Mouse (Mus musculus): ENCODE results near the gene Dpp4.

Dpp4 gene

DNA sequence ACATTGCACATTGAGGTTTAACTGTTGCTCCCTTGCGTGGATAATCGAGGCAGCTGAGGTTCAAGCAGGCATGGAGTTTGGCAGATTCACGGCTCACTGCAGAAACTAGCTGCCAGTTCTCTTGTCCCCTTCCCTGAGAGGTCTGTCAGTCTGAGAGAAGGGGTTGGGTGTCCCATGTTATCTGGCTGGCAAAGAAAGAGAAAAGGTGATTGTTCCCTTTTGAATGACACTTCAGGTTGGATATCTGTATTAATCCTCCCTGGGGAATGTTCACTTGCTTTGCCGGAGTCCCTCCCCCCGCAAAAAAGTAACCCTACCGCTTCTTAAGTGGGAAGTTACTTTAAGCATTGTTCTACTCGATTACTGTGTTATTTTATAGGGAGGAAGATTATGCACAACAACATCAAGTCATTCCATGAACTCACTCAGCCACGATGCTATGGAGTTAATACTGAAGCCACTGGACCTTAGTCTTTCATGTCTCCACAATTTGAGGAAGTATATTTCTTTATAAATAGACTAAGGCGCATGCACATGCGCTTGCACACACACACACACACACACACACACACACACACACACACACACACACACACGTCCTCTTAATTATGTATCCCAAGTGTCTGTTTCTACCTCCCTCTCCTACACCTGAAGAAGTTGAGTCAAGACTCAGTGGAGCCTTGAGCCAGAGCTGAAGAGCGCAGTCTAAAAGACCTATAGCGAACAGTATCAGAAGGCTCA, at the start of gene Dpp4:
Gene Dpp4 (minus strand): TSS at position 151 of the 741 bp plus-strand sequence.
- no peak for DNase-seq

DNA sequence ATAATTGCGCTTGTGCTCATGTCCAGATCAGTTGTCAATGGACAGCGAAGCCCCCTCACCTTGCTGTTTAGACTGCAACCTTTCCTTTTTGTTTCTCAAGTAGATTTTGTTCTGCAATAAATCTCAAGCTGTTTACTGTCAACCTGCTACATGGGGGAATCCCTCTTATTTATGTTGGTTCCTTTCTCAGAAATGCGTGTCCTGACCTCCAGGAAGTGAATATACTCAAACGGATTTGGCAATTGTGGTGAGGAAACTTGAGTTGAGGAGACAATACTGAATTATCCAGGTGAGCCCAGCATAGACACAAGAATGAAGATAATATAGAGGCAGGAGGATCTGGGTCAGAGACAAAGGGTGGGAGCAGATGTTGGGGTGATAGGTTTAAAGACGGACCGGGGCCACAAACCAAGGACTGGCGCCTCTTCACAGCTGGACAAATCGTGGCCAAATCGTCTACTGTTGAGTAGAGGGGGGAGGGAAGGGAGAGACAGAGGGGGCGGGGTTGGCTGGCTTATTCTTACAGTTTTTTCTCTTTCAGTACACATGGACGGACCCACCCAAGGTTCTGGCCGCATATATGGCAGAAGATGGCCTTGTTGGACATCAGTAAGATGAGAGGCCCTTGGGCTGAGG, 48.9 kb upstream of the Dpp4 start:
- DNase-seq, result no peak

DNA sequence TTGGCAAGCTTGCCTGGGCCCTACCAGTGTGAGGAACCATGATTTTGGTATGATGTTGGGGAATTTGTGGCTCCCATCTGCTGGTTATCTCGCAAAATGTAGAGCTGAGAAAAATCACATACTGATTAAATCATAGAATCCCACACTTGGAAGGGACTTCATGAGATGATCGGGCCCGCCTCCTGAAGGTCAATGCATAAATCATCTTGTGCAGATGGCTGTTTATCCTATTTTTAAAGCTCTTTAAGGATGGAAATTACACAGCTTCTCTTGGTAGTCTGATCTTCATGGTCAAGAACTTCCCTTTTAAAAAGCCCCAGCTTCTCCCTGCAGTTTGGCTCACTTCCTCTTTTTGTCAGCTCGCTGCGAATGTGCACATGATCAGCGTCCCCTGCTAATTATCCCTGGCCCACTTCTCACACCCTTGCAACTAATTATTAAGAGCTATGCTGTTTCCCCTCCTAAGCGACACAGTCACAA, 48.2 kb upstream of the Dpp4 start:
- DNase-seq, result peak; percentile 18 to 32

GRCm38 (mm10) chr2:62459241-62460174, 47.5 kb upstream of the Dpp4 start:
- DNase-seq, result no peak

- DNase-seq, result no peak
These were observed 46.0 kb upstream of the Dpp4 start for GRCm38 (mm10) chr2:62458070-62458469.

DNA sequence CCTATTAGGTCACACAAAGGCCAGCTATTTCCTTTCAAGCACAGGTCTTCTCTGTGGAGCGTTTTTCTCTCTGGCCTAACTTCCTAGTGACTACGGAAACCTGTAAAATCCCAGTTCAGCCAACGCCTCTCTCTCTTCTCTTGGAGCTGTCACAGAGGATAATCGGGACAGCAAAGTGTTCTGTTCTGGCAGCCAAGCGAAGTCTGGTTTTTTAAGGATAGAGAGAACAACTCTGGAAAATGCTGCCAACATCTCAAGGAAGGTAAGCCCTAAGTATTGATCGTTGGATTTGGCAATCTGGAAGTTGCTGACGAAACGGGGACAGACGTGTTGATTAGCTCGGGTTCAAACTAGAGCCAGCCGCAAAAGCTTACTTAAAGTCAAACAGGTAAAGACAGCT, 43.0 kb upstream of the Dpp4 start:
- DNase-seq, result no peak

- DNase-seq, result no peak
These were observed 42.0 kb upstream of the Dpp4 start for GRCm38 (mm10) chr2:62454033-62454432.

DNA sequence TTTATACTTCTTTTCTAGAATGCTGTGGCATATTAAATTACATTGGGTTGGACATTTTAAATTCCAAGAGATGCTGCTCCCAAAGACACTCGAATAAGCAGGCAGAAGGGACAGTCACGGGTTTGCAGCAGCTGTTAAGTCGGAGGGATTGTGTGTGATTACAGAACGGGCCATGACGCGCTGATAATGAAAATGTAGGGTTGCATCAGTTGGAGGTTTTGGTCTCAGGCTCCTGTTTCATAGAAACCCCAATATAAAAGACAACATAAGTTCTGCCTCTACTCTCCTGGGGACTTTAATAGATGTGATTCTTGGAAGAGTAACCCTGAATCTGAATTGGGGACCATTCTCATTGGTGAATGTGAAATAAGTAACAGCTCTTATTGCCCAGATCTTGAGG, 38.3 kb upstream of the Dpp4 start:
- no peak for DNase-seq

- no peak for DNase-seq
These were observed 37.8 kb upstream of the Dpp4 start for GRCm38 (mm10) chr2:62449692-62450346.

- DNase-seq, result peak; percentile 19 to 41
These were observed 28.9 kb upstream of the Dpp4 start for GRCm38 (mm10) chr2:62440802-62441544.

DNA sequence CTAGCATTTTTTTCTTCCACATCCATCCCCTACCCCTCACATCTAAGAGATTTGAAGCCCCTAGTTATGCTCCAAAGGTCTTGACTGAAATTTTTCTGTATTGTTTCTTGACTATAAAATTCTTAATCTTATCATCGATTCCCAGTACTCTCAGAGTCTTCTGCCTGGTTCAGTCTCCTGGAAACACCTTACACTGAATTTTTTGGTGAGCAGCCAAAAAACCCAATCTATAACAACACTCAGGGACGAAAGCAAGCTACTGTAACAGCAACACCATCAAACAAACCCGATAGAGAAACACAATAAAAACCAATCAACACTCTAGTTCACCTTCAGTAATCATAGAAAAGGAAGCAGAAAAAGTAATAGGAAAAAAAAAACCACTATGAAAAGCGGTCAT, 28.1 kb upstream of the Dpp4 start:
- DNase-seq, result no peak

- no peak for DNase-seq
These were observed 19.3 kb upstream of the Dpp4 start for GRCm38 (mm10) chr2:62431245-62431795.

DNA sequence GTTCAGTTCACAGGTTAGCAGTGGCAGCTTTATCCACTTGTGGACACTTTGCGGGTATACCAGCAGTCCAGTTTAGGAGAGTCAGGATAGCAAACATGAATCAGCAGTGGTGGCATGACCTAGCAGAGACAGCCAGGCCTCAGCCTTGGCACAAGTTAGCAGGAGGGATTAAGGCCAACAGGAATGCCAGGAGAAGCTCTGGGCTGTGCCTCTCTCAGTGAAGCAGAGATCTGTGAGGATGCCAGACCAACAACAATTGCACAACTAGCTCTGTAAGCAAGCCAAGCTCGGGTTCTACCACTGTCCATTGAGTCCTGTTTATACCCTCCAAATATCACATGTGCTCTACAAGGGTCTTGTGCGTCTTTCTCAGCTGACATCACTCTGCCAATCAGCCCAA, 13.9 kb upstream of the Dpp4 start:
- DNase-seq, result no peak

DNA sequence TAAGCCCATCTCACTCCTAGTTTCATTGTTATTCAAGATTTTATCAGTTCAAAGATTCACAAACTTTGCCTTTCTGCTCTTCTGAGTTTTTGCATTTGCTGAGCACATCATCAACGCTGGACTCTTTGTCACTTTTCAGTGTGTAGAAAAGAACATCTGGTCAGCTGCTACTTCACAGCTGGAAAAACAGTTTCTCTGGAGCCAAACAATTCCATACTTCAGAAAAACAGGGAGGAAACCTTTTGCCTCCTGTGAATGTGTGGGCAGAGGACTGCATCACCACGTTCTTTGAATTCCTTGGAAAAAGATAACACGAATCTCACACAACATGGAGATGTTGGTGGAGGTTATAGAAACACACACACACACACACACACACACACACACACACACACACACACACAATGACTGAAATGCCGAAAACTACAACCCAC, 11.3 kb upstream of the Dpp4 start:
- DNase-seq, result peak; percentile 10 to 21

DNA sequence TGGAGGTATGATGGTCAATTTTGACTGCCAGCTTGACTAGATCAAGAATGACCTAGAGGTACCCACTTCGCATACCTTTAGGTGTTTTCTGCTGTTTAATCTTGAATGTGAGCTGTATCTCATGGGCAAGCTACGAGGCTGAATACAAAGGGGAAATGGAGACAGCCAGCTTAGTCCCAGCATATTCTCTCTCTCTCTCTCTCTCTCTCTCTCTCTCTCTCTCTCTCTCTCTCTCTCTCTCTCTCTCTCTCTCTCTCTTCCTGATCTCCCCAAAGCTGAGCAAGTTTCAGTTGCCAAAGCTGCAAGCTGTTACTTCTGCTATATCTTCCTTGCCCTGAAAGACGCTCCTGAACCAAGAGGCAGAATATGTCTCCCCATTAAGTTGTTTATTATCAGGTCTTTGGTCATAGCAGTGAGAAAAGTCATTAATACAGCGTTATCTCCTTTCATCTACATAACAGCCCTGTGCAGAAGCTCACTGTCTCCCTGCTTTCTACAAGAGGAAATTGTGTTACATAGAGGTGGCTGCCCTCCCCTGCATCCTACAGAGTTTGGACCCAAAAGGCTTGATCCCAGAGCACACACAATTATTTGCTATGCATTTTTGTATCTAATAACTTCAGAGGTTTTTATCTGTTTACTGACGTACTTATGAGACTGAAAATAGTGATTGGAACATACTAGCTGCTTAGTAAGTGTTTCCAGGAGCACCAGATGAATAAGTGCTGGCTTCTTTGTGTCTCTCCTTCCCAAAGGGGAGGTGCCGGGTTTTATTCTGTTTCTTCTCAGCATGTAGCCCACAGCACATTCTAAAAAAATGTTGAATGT, 10.7 kb upstream of the Dpp4 start:
- DNase-seq, result no peak

DNA sequence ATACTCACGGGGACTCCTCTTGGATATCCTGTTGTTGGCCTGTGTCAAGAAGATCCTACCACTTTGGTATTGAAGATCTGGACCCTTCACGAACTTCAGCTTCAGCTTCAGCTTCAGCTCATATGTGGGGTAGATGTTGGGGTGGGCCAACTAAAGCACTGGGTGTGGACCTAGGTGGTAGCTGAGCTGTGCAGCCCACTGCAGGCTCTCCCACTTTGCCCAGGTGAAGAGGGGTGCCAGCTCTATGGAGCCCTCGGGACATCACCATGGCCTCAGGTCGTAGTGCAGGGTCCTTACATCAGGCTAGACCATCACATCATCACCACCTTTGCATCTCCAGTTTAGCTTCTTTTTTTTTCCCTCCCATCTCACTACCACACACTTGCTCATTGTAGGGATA, 9.2 kb upstream of the Dpp4 start:
- no peak for DNase-seq

DNA sequence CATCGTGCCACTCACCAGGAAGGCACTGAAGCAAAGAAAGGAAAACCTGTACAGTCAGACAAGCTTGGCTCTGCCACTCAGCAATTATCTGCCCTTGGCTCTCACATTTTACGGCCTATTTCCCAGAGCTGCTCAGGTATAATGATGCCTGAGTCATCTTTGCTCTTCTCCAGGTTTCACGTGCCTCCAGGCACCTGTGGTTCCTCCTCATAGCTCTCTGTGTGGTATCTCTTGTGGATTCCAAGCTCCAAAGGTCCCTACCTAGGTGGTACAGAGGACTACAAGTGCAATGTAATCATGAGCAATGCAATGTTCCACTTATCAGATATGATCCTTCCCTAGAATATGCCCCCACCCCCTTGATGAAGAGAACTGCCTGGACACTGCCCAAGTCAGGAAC, 8.0 kb upstream of the Dpp4 start:
- DNase-seq, result no peak

GRCm38 (mm10) chr2:62417233-62417632, 5.2 kb upstream of the Dpp4 start:
- no peak for DNase-seq

- peak; percentile 81 to 89 for DNase-seq
These were observed 585 bp downstream of the Dpp4 start for GRCm38 (mm10) chr2:62411211-62412080.
